12 mouse cellular contexts compared by ENCODE assay signal in the genomic region with DNA sequence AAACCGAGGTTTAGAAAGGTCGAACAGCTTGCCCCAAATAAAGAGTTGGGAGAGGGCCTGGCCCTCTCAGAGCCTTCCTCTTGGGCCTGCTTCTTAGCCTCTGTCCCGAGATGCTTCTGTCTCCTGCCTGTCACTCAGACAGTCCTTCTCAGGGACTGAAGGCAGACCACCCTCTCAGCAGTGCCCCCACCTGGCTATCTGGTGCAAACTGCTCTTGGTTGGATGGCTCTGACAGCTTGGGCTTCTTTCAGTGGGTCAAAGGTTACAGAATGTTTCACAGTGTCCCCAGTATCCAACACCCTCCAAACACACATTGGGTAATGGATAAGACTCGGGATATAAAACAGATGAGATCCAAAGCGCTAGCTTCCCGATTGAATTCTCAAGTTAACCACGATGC. TPM values are rescaled to one million over a fixed set of nuclear protein-coding genes. Genes with fewer than 3 reads are reported as not detected.
DNase-seq lines count a peak whose midpoint lies in the region; ATAC-seq and TF ChIP-seq lines count a peak whose summit lies in the region.
"Had no signal": no experiment of that assay in that cellular context is flagged by ENCODE, and none has a peak within 500 bp of the region (broad histone marks: within the 10 kb centered on the region; RNA-seq: fewer than 3 reads in every experiment).

No protein-coding gene starts in this region.

- no peak for TF ChIP-seq POLR2A in kidney, adult 2 months (IDR thresholded peaks at IDR 0.05; ENCODE audit: low read depth, low read length)
- no peak for TF ChIP-seq POLR2A in MEL (IDR thresholded peaks at IDR 0.05; ENCODE audit: control insufficient read depth in 1 of 2, insufficient read depth in 1 of 2, low read depth in 1 of 2, low read length in 2 of 2, poor library complexity in 1 of 2)
- TF ChIP-seq POLR2A in cortical plate, adult 2 months (IDR thresholded peaks at IDR 0.05; ENCODE audit: extremely low read depth, insufficient read depth, low read length), result no peak

- H3K79me2 ChIP-seq in MEL (ENCODE audit: control insufficient read depth, insufficient read depth, low read length, poor library complexity), result no peaks in the 10 kb centered on the region

- H3K4me1 ChIP-seq in kidney, adult 2 months (ENCODE audit: control insufficient read depth, insufficient read depth, low read length), result peaks cover 13% of the 10 kb centered on the region
- H3K4me1 ChIP-seq in kidney, embryonic 15.5 days, result peaks cover 17% of the 10 kb centered on the region
- no peaks in the 10 kb centered on the region for H3K4me1 ChIP-seq in MEL (ENCODE audit: control insufficient read depth in 1 of 2, insufficient read depth in 2 of 2, low read length in 2 of 2)
- H3K4me1 ChIP-seq in cortical plate, adult 2 months (ENCODE audit: control insufficient read depth, insufficient read depth, low read length), result peaks cover 3% of the 10 kb centered on the region; the same call in 1 of the 2 replicates

- TF ChIP-seq CTCF in kidney, adult 2 months (conservative IDR thresholded peaks at IDR 0.05; ENCODE audit: insufficient read depth, insufficient read length, low read depth, low read length), result 0 out of 2 replicates have a peak, but pooled peaks have one; percentile 12
- TF ChIP-seq CTCF in MEL (IDR thresholded peaks at IDR 0.05 in 2 of 3, conservative IDR thresholded peaks at IDR 0.05 in 1 of 3; ENCODE audit: control insufficient read depth in 1 of 3, insufficient read depth in 1 of 3, low read depth in 2 of 3, low read length in 3 of 3, poor library complexity in 1 of 3, severe bottlenecking in 1 of 3), result peak; percentile 30 to 61 (median 55); a peak in 5 of 6 replicates
- 0 out of 2 replicates have a peak, but pooled peaks have one; percentile 12 for TF ChIP-seq CTCF in cortical plate, adult 2 months (IDR thresholded peaks at IDR 0.05; ENCODE audit: extremely low read depth, insufficient read depth, low read length)

- TF ChIP-seq RAD21 in MEL (IDR thresholded peaks at IDR 0.05; ENCODE audit: low read depth, low read length), result peak; percentile 45

- no peaks in the 10 kb centered on the region for H3K9me3 ChIP-seq in kidney, embryonic 15.5 days (replicated peaks)
- no peaks in the 10 kb centered on the region for H3K9me3 ChIP-seq in MEL (replicated peaks; ENCODE audit: insufficient read depth, low read length)
- H3K9me3 ChIP-seq: forebrain, embryonic 15.5 days; hindbrain, embryonic 15.5 days had no signal

- H3K4me3 ChIP-seq in kidney, adult 2 months (ENCODE audit: insufficient read depth, low read depth, low read length), result no peak overlapping the region
- no peak overlapping the region for H3K4me3 ChIP-seq in kidney, embryonic 15.5 days (replicated peaks)
- no peak overlapping the region for H3K4me3 ChIP-seq in MEL (ENCODE audit: control insufficient read depth in 1 of 2, insufficient read depth in 1 of 2, low read depth in 2 of 2, low read length in 2 of 2)
- H3K4me3 ChIP-seq in cortical plate, adult 2 months (ENCODE audit: insufficient read depth, low read length), result no peak overlapping the region
- H3K4me3 ChIP-seq: forebrain, embryonic 15.5 days; hindbrain, embryonic 15.5 days had no signal

- no peak overlapping the region for H3K9ac ChIP-seq in kidney, embryonic 15.5 days
- H3K9ac ChIP-seq in MEL (ENCODE audit: control insufficient read depth, low read depth, low read length, poor library complexity, severe bottlenecking), result no peak overlapping the region
- H3K9ac ChIP-seq: forebrain, embryonic 15.5 days; hindbrain, embryonic 15.5 days had no signal

- no peaks in the 10 kb centered on the region for H3K36me3 ChIP-seq in kidney, adult 2 months (ENCODE audit: control insufficient read depth, insufficient read depth, low read length)
- H3K36me3 ChIP-seq in kidney, embryonic 15.5 days, result no peaks in the 10 kb centered on the region
- no peaks in the 10 kb centered on the region for H3K36me3 ChIP-seq in MEL (ENCODE audit: control insufficient read depth in 1 of 2, insufficient read depth in 2 of 2, low read length in 2 of 2)
- H3K36me3 ChIP-seq: forebrain, embryonic 15.5 days; hindbrain, embryonic 15.5 days had no signal

- H3K4me2 ChIP-seq in kidney, embryonic 15.5 days, result no peak overlapping the region
- H3K4me2 ChIP-seq: forebrain, embryonic 15.5 days; hindbrain, embryonic 15.5 days had no signal

- DNase-seq in kidney, adult 2 months, result no peak
- DNase-seq in MEL (ENCODE audit: low read depth, low spot score), result peak; percentile 21
- peak; percentile 68 for DNase-seq in retina, embryonic 14.5 days (ENCODE audit: low spot score)
- DNase-seq in kidney, adult 11 months, result no peak
- DNase-seq: cerebellum, adult 8-10 months; layer of hippocampus, postnatal 36 days had no signal

- 0 out of 2 replicates have a peak overlapping the region, but pooled peaks have one; percentile 0 for H3K27ac ChIP-seq in kidney, adult 2 months (ENCODE audit: insufficient read depth, low read depth, low read length)
- no peak overlapping the region for H3K27ac ChIP-seq in kidney, embryonic 15.5 days
- no peak overlapping the region for H3K27ac ChIP-seq in MEL (ENCODE audit: control insufficient read depth, low read depth, low read length)
- no peak overlapping the region for H3K27ac ChIP-seq in cortical plate, adult 2 months (ENCODE audit: insufficient read depth, low read length)
- H3K27ac ChIP-seq: forebrain, embryonic 15.5 days; hindbrain, embryonic 15.5 days; macrophage had no signal

- TF ChIP-seq EP300 in MEL (IDR thresholded peaks at IDR 0.05; ENCODE audit: low read depth in 1 of 2, low read length in 2 of 2), result no peak

- H3K27me3 ChIP-seq in kidney, adult 2 months (replicated peaks; ENCODE audit: control insufficient read depth, insufficient read depth, low read length), result no peaks in the 10 kb centered on the region
- peaks cover 7% of the 10 kb centered on the region; the same call in 1 of the 2 replicates for H3K27me3 ChIP-seq in kidney, embryonic 15.5 days
- peaks cover 6 to 11% of the 10 kb centered on the region in 2 experiments; a peak in 3 of 4 replicates for H3K27me3 ChIP-seq in MEL (ENCODE audit: control insufficient read depth in 1 of 2, insufficient read depth in 2 of 2, low read length in 2 of 2)
- H3K27me3 ChIP-seq: forebrain, embryonic 15.5 days; hindbrain, embryonic 15.5 days had no signal

- no peak for ATAC-seq in kidney, embryonic 15.5 days (replicated peaks; ENCODE audit: low FRiP score)
- ATAC-seq in activated CD4-positive, CD25-positive, alpha-beta regulatory T cell, adult 4 months, result no peak

- 86% methylated on average over 7 of the region's 7 CpGs for WGBS in kidney, adult 2 months
- WGBS in kidney, embryonic 15.5 days, result 76% methylated on average over 7 of the region's 7 CpGs

TF ChIP-seq in MEL, 35 proteins besides CTCF, POLR2A, EP300 and RAD21:
- TF ChIP-seq POLR2AphosphoS2 (IDR thresholded peaks at IDR 0.05; ENCODE audit: low read length) (no peak), ETS1 (IDR thresholded peaks at IDR 0.05; ENCODE audit: low read depth, low read length) (no peak), HCFC1 (IDR thresholded peaks at IDR 0.05; ENCODE audit: low read depth, low read length) (no peak), SMC3 (IDR thresholded peaks at IDR 0.05; ENCODE audit: low read depth, low read length) (peak; percentile 72), MXI1 (IDR thresholded peaks at IDR 0.05; ENCODE audit: low read depth, low read length) (no peak), GATA1 (IDR thresholded peaks at IDR 0.05; ENCODE audit: low read depth, low read length) (no peak), ZNF384 (IDR thresholded peaks at IDR 0.05; ENCODE audit: low read depth, low read length) (no peak), MAX (IDR thresholded peaks at IDR 0.05; ENCODE audit: low read length) (no peak), POLR2AphosphoS5 (IDR thresholded peaks at IDR 0.05; ENCODE audit: borderline replicate concordance, low read depth, low read length) (no peak), MEF2A (IDR thresholded peaks at IDR 0.05; ENCODE audit: extremely low read depth, insufficient replicate concordance, low read depth, low read length, poor library complexity, severe bottlenecking) (no peak), JUND (IDR thresholded peaks at IDR 0.05; ENCODE audit: low read depth, low read length) (no peak), TCF12 (IDR thresholded peaks at IDR 0.05; ENCODE audit: low read depth, low read length) (no peak), ZC3H11A (IDR thresholded peaks at IDR 0.05; ENCODE audit: low read depth, low read length) (peak; percentile 53), ELF1 (IDR thresholded peaks at IDR 0.05; ENCODE audit: low read depth, low read length) (no peak), MAFK (IDR thresholded peaks at IDR 0.05; ENCODE audit: borderline replicate concordance, low read depth, low read length) (no peak), SIN3A (IDR thresholded peaks at IDR 0.05; ENCODE audit: low read length) (no peak), NELFE (IDR thresholded peaks at IDR 0.05; ENCODE audit: low read depth, low read length) (no peak)

RNA-seq across cellular contexts. Expression of gene Adrb1, which starts 23.1 kb away (rescaled TPM):
- polyA plus RNA-seq in kidney, adult 2 months (2012; rRNA removed), result 2.7 and 3.4 TPM in 2 replicates
- polyA plus RNA-seq in kidney, embryonic 15.5 days (2015; fragmentation: Nextera tagmentation; extraction: Ambion mirVana), result 0.23 and 0.36 TPM in 2 replicates
- not detected in 2 replicates for total RNA-seq in MEL (2012; rRNA removed)
- polyA plus RNA-seq in MEL (2012; ENCODE audit: insufficient read depth in 1 of 2, insufficient read length in 2 of 2, low read depth in 1 of 2, low replicate concordance in 2 of 2, missing spikeins in 1 of 2), result not detected
- 30.8 and 34.0 TPM in 2 replicates for polyA plus RNA-seq in cortical plate, adult 2 months (2012; rRNA removed)
- not detected for polyA plus RNA-seq in activated CD4-positive, CD25-positive, alpha-beta regulatory T cell, adult 4 months (2017; shearing (Covaris generic))

Comparison
In these comparisons a context has a peak if more than half of its experiments do, and no peak if none do; other contexts are left out.
1. DNase-seq: peak in MEL (single experiment) and retina, embryonic 14.5 days (single experiment); none in kidney, adult 2 months (single experiment) and kidney, adult 11 months (single experiment).
2. Peak in every context shown above with its lines, with median percentiles within 50 percentile points of each other: CTCF ChIP-seq.